Mouse (Mus musculus) adrenal gland (tissue): ENCODE measurements around the gene Sobp.

Experiments used
- intact Hi-C: fragments of 180-260 bp; cut with DNase I; formaldehyde crosslinking; loops from one replicate; pipeline ENCODE4 v1.15.1; 2025
- long read RNA-seq, 2 experiments: library from polyadenylated mRNA; unstranded; transcript quantifications; one replicate each; pipeline ENCODE4 v2.0.0; 2020; ENCODE audit warnings: borderline replicate concordance in 1 of 2; ENCODE audit not compliant: insufficient replicate concordance in 1 of 2

Gene Sobp
- long read RNA-seq, experiment 1, partial matches to known transcripts: 1 of 1 reads
- long read RNA-seq, experiment 1, other reads (novel, unspliced or antisense): 0 of 1 reads
- long read RNA-seq, experiment 2, partial matches to known transcripts: 0 of 3 reads
- long read RNA-seq, experiment 2, other reads (novel, unspliced or antisense): 3 of 3 reads

DNA sequence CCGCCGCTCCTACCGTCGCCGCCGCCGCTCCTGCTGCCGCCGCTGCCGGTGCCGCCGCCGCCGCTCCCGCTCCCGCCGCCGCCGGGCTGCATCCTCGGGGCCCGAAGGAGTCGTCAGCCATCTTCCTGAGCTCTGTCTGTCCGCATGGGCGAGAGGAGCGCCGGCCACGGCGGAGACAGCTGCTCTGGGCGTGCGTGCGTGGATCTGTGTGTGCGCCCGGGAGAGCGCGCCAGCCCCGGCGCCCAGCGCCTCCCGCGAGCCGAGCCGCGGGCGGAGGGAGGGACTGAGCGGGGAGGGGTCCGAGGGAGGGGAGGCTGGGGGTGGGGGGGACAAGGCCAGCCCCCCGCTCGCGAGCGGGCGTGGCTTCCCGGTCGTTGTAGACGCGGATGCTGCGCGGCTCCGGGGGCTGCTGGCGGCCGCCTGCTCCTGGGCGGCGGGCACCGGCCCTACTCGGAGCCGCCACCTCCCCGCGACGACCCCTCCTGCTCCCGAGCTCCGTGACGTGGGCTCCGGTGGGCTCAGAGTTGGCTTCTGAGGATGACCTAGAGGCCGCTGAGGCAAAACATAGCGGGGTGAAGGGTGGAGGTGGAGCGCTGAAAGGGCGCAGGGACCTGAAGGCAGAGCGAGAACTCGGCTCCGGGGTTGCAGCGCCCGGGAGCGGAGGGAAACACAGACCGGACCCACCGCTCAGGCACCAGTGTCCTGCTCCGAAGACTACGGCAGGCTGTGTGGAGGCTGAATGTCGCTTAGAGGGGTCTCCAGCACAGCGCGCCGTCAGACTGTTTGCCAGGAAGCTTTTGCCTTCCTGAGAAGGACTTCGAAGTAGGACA, at the start of gene Sobp, which contains the start of gene 9030612E09Rik:
TSS of gene Sobp (minus strand) at position 205 of the 830 bp plus-strand sequence.
TSS of gene 9030612E09Rik (plus strand) at position 379 of the 830 bp plus-strand sequence.
- intact Hi-C loops: loop anchor here (10.0 kb wide), 1 partner anchor 140 kb away; no protein-coding TSS in a partner anchor

DNA sequence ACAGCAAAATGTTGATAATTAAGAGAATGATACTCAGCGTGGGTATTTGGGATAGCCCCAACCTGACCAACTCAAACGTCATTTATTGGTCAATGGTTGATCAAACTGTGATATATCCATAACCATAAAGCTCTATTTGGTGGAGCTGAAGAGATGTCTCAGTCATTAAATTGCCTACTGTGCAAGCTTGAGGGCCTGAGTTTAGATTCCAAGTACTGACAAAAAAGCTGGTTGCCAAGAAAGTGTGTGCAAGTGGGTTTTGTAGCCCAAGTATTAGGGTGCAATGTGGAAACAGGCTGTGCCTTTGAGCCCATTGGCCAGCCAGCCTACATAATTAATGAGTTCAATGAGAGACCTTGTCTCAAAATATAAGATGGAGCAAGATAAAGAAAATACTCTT, 49.1 kb upstream of the Sobp start:
- intact Hi-C loops: no loop called here

DNA sequence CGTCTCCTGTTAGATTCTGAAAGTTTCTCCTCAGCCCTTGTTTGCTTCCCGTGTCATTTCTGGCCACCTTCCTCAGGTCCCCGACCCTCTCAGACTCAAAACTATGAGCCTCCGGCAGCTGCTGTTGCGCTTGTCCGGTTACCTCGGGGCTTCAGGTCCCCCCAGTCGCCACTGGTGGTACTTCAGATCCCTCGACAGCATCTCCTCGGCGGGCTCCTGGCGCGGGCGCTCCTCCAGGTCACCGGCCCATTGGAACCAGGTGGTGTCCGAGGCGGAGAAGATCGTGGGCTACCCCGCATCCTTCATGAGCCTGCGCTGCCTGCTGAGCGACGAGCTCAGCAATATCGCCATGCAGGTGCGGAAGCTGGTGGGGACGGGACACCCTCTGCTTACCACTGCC, 47.3 kb upstream of the Sobp start:
- intact Hi-C loops: no loop called here

DNA sequence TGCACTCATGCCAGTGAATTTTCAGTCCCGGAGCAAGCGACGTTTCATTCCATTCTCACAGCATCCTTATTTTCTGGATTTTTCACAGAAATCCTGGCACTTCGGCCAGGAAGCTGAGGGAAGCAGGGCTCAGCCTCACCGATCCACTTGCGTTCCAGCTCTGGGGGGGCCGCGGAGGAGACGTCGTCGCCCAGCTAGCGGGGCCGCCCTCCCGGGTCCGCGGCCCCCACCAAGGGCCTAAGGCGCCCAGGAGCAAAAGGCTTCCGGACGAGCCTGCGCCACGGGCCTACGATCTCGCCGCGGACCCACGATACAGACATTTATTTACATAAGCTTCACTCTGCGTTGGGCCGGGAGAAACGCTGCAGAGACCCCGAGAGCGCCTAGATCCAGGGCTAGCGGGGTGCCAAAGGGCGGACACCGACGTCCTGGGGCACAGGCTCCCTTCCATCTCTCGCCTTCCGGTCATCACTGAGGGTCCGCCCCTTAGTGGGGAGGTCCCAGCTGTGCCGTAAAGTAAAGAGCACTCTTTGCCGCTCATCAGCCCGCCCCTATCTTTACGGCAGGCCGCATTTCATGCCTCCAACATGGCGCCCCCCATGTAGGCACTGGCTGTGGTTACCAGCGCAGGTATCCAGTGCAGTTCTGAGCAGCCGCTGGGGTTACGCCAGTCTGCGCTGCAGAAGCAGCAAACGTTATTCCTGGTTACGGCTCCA, 46.7 kb upstream of the Sobp start, which contains the start of gene Pdss2:
TSS of gene Pdss2 (plus strand) at position 577 of the 716 bp plus-strand sequence.
- intact Hi-C loops: no loop called here

DNA sequence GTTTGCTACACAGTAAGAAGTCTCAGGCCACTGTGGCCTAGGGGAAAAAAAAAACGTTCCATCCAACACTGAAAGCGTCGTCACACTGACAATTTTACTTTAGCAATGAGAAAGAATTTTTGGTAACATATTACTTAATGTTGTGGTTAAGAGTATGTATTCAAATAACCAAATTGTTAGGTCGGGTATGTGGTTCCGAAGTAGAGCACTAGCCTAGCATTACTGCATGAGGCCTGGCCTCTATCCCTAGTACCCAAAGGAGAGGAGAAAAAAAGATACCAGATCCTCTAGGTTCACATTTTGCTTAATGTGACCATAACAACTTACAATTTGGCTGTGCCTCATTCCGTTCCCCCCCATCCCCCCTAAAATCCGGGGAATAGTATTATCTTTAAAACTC, 46.1 kb upstream of the Sobp start:
- intact Hi-C loops: no loop called here

DNA sequence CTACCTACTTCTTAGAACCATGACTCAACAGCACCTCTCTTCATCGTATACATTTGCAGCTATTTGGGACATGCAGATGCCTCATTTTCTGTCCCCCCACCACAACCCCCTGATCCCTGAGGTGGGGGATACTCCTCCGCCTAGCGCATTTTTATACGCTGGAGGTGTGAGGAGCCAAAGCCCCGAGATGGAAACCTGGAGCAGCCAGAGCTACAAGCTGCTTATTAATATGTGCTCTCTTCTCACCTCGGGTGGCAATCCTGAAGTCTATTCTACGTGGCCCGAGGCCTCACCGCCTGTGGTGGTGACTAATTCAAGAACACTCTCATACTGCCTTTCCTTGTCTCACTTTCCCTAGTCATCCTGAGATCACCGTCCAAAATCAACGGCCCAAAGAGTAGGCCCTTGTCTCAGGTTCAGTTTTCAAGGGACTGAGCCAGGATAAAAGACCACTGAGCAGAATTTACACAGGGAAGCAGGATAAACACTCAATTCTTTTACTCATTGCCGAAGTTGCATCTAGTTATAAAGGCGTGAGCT, 43.1 kb upstream of the Sobp start:
- intact Hi-C loops: loop anchor here (10.0 kb wide), 1 partner anchor 157 kb away; no protein-coding TSS in a partner anchor

DNA sequence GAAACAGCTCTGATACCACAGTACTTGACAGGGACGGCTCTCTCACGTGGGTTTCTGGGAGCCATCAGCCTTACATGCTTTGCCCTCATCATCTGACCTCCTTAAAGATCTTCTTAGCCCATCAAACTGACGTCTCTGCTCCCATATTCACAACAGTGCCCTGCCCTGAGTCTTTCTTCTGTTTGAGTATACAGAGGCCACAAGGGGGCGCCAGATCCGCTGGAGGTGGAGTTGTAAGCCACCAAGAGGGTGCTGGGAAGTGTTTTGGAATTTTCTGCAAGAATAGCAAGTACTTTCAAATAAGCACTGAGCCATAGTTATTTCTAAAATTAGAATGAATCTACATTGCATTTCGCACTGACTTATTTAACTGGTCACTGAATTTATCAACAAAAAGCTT, 37.5 kb upstream of the Sobp start:
- intact Hi-C loops: loop anchor here (10.0 kb wide), 1 partner anchor 163 kb away; no protein-coding TSS in a partner anchor

DNA sequence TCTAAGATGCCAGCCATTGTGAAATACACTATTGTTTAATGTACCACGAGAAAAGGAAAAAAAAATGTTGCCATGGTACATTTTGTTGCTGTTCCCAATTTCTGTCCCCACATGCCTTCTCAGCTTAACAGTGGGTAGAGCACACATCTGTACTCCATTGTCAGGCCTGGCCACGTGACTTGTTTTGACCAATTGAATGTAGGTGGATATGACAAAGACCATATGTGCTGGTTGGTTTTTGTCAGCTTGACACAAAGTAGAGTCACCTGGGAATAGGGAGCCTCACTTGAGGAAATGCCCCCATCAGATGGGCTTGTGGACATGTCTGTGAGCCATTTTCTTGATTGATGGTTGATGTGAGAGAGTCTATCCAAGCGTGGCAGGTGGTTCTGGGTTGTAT, 29.5 kb upstream of the Sobp start:
- intact Hi-C loops: no loop called here

DNA sequence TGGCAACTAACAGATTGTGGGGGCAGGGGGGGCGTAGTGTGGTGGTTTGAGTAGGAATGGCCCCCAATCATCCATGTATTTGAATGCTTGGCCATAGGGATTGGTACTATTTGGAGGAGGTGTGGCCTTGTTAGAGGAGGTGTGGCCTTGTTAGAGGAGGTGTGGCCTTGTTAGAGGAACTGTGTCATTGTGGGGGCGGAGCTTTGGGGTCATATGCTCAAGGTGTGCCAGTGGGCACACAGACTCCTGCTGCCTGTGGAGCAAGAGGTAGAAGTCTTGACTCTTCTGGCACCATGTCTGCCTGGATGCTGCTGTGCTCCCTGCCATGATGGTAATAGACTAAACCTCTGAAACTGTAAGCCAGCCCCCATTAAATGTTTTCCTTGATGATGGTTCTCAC, 25.9 kb upstream of the Sobp start:
- intact Hi-C loops: no loop called here

DNA sequence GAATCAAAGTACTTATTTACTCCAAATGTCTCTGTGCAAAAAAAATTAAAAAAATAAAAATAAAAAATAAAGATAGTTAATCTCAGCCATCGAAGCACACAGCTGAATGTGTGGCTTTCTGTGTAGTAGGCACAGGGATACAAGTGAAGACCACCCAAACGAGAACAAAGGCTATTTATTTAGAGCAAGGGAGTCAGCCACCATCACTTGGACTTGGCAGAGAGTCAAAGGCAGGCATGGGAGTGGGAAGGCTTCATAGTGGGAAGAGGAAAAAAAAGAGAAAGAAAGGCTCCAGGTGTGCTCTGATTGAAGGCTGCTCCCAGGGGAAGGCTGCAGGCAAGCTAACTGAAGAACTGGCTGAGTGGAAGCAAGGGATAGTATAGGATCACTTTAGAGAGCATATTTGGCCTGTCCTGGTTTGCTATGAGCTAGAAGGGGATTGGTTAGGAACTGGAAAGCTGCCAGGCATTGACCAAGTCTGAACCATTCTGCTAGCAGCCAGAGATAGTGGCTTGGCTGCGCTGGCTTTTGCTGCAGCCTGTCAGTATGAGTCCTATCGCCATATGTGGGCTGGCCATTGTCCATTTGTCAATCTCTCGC, 6.1 kb upstream of the Sobp start:
- intact Hi-C loops: no loop called here

DNA sequence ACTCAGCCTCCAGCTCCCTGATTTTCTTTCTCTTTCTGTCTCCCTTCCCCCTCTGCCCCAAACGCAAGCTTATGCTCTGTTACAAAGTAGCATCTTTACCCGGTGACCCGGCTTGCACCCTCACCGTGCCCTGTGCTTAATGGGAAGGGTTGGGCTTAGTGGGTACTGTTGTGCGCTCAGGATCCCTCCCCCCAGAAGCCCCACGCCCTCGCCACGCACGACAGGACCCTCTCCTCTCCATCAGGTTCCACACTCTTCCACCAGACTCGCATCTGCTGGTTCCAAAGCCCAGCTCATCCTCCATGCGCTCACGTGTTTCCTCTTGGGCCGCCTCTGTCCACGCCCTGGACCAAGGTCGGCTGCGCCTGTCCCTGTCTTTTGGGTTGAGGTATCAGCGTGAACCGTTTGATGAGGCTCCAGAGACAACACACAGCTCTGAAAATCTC, 849 bp upstream of the Sobp start:
- intact Hi-C loops: loop anchor here (10.0 kb wide), 1 partner anchor 140 kb away; no protein-coding TSS in a partner anchor

DNA sequence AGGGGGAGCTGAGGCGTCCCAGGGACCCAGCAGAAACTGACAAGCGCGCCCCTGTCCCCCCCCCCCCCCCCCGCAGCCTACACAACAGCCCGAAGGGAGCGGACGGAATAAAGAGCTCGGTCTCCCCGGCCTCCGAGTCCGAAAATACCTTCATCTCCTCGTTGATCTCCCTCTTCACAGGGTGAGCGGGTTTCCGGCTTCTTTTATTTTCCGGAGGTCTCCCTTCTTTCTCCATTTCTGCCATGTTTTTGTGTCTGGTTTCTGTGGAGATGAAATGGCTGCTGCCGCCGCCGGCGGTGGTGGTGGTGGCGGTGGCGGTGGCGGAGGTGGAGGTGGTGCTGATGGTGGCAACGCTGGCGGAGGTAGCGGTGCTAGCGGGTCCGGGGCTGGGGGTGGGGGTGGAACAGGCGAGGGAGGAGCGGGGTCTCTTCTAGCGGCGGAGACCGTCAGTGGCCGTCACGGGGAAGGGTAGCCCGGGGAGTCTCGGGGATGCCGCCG, 453 bp downstream of the Sobp start:
- intact Hi-C loops: loop anchor here (10.0 kb wide), 1 partner anchor 139 kb away; no protein-coding TSS in a partner anchor

DNA sequence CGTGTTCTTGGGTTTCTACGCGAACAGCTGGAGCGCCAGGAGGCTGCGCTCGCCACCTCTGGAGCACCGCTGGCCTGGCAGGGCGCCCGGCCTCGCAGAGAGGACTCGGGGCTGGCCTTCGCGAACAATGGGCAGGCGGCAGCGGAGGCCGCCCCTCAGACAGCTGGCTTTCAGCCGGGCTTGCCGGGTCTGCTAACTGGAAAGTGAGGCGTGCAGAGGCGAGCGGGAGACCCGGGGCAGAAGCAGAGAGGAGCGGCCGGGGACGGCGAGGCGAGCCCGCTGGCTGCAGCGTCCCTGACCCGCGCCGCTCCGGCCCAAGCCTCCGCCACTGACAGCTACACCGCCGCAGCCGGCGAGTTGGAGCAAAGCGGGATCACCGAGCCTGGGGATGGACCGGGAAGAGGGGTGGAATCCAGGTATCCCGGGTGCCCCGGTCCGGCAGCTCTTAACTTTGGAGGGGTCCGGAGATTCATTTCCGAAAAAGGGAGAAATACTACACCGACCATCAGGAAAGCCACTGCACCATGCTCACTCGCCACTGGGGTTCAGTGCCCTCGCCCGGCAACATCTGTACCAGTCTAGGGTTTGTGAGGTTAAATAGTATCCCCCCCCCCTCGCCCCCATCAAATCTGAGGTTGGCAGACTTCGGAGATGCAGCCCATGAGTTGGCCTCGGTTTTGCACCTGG, 1.0 kb downstream of the Sobp start:
- intact Hi-C loops: loop anchor here (10.0 kb wide), 1 partner anchor 138 kb away; no protein-coding TSS in a partner anchor

DNA sequence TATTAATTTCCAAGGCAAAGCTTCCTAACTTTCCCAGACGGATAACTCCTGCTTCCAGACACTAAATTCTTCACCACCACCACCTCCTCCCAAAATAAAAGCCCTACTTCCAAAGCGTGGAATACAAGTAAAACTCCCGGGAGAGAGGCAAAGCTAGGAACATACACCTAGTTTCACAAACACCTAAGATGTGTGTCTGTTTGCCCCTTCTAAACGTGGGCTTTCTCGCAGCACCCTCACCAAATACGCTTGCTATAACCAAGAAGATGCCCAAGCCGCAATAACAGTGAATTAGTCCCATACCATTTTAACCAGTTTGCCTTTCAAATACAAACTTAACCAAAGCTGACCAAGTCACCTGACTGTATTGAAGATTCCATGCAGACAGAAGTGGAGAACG, 1.8 kb downstream of the Sobp start:
- intact Hi-C loops: loop anchor here (10.0 kb wide), 1 partner anchor 138 kb away; no protein-coding TSS in a partner anchor

DNA sequence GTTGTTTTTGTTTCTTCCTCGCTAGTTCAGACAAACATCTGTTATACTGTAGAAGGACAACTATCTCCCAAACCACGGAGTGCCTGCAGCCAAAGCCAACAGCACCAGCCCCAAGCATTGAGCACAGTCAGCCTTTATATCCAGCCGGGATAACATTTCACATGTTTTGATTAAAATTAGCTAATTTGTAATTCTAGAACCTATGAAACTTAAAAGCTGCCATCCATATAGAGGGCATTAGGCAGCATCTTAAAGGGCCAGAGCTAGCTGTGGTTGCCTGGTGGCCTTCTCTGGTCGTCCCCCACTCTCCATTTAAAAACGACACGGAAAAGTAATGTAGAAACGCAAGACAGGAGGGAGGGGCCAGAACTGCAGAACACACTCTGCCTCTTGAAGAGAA, 2.3 kb downstream of the Sobp start:
- intact Hi-C loops: loop anchor here (10.0 kb wide), 1 partner anchor 137 kb away; no protein-coding TSS in a partner anchor

DNA sequence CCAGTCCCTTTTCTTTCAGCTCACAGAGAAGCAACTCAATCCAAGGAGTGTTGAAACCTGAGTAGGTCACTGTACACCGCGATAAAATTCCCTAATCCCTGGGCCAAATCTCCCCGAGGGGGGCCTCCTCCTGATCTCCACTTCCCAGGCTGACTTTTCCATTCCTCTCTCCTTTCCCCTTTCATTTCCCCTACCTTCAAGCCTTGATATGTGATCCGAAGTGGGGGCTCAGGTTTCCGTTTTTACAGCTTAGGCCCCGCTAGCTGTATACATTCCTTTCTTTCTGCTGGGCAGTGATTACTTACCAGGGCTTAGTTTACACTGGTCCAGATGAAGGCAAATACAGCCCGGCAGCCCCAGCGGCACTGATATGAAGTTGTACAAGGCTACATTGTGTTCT, 3.2 kb downstream of the Sobp start:
- intact Hi-C loops: loop anchor here (10.0 kb wide), 1 partner anchor 136 kb away; no protein-coding TSS in a partner anchor

DNA sequence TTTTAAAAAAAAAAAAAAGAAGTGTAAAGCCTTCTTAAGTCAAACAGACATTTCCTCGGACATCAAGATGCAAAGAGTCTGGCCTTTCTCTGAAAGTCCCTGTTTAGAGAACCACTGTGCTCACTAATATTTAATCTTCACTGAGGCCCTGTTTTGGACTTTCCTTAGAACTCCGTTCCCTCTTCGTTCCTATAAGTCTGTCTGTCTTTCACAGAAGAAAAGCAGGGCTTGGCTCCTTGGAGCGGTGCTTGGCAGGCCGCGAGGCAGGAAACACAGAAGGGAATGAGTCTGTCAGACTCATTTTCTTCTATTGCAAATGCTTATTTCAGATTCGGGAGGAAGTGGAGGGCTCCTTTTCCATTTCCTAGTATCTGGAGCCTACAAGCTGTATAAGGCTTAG, 5.5 kb downstream of the Sobp start:
- intact Hi-C loops: no loop called here

DNA sequence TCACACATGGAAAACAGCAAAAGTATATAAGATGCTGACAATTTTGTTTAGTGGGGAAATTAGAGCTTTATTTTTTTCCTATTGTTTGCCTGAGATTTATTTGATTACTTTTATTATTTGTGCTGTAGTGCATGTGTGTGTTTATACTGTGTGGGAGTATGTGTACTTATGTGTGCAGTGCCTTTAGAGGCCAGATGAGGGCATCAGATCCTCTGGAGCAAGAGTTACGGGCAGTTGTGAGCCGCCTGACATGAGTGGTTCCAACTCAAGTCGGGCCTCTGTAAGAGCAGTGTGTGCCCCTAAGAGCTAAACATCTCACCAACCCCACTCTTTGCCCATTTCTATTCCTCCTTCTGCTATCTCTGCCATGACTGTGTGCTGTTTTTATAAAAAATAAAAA, 7.5 kb downstream of the Sobp start:
- intact Hi-C loops: no loop called here

DNA sequence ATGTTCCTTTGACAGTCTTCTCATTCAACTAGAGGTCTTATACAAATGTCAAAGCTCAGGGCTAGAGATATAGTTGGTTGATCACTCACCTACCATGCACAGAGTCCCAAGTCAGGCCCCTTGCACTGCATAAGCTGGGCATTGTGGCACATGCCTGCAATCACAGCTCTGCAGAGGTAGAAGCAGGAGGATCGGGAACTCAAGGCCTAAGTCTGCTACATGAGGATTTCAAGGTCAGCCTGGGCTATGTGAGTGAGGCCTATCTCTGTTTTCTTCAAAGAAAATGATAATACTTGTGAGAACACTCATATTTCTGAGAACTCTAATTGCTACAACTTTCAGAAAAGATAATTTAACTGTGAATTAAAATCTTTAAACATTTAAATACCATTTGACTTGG, 8.2 kb downstream of the Sobp start:
- intact Hi-C loops: no loop called here

DNA sequence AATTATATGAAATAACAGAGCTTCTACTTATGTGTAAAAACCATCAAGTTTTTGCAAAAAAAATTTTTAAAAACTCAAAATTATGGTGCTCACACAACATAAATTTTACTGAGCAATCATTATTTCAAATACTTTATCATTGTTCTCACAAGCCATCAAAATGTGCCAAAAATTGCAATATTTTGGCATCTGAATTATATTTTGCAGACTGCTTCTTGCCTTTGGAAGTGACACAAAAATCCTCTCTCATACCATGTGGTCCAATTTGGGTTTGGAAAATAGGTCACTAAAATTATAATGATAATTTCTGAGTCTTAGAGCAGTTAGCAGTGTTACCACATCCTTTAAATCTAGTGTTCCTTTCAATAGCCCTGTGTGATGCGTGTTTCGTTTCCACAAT, 9.9 kb downstream of the Sobp start:
- intact Hi-C loops: no loop called here
